10 mouse cellular contexts compared by ENCODE assay signal in genomic region chr2:27343984-27344453, GRCm38 (mm10).
A peak's percentile ranks its signal among the peaks of the same experiment; 100 is the strongest.
DNase-seq lines count a peak whose midpoint lies in the region; ATAC-seq and TF ChIP-seq lines count a peak whose summit lies in the region.
"Had no signal": no experiment of that assay in that cellular context is flagged by ENCODE, and none has a peak within 500 bp of the region (broad histone marks: within the 10 kb centered on the region; RNA-seq: fewer than 3 reads in every experiment).

No protein-coding gene starts in this region.

- intact Hi-C loops in left cerebral cortex, postnatal 25 days (cut with DNase I) = no loop called here
- intact Hi-C loops in gastrocnemius, postnatal 14 days (cut with DNase I; ENCODE audit: low total_unique reads) = no loop called here

- H3K4me2 ChIP-seq in forebrain, embryonic 14.5 days (ENCODE audit: low read length) = peak overlapping the region; percentile 28
- H3K4me2 ChIP-seq in hindbrain, postnatal 0 days (ENCODE audit: low read depth, low read length) = peak overlapping the region; percentile 38
- H3K4me2 ChIP-seq in neural tube, embryonic 12.5 days (replicated peaks) = peak overlapping the region; percentile 31

- H3K27me3 ChIP-seq in forebrain, embryonic 14.5 days (replicated peaks; ENCODE audit: control insufficient read depth, insufficient read depth, low read length) = no peaks in the 10 kb centered on the region
- no peaks in the 10 kb centered on the region for H3K27me3 ChIP-seq in hindbrain, postnatal 0 days (ENCODE audit: insufficient read depth, low read length)
- no peaks in the 10 kb centered on the region for H3K27me3 ChIP-seq in neural tube, embryonic 12.5 days (replicated peaks)
- H3K27me3 ChIP-seq: Patski had no signal

- no peaks in the 10 kb centered on the region for H3K36me3 ChIP-seq in forebrain, embryonic 14.5 days (ENCODE audit: control insufficient read depth, insufficient read depth, low read length)
- no peaks in the 10 kb centered on the region for H3K36me3 ChIP-seq in hindbrain, postnatal 0 days (ENCODE audit: insufficient read depth, low read length)
- no peaks in the 10 kb centered on the region; the same call in 1 of the 2 replicates for H3K36me3 ChIP-seq in neural tube, embryonic 12.5 days

- peak; percentile 31 to 43 for DNase-seq in left cerebral cortex, postnatal 25 days (ENCODE audit: low spot score in 2 of 2)
- no peak for DNase-seq in left cerebral cortex, adult 11 months (ENCODE audit: low spot score)
- DNase-seq in forebrain, embryonic 14.5 days (ENCODE audit: low spot score) = peak; percentile 68
- peak; percentile 58 for DNase-seq in hindbrain, postnatal 0 days (ENCODE audit: low spot score)
- no peak for DNase-seq in ovary, postnatal 36 days (ENCODE audit: low spot score)
- no peak for DNase-seq in gastrocnemius, postnatal 14 days
- DNase-seq: heart, postnatal 14 days; left cerebral cortex, postnatal 4 days had no signal

- 17% methylated on average over 12 of the region's 12 CpGs for WGBS in forebrain, embryonic 14.5 days
- 14% methylated on average over 12 of the region's 12 CpGs for WGBS in hindbrain, postnatal 0 days
- WGBS in neural tube, embryonic 12.5 days = 25% methylated on average over 12 of the region's 12 CpGs

- H3K4me1 ChIP-seq in forebrain, embryonic 14.5 days (ENCODE audit: control insufficient read depth, insufficient read depth, low read length) = peaks cover 14% of the 10 kb centered on the region
- H3K4me1 ChIP-seq in hindbrain, postnatal 0 days (ENCODE audit: insufficient read depth, low read length) = peaks cover 4% of the 10 kb centered on the region
- H3K4me1 ChIP-seq in neural tube, embryonic 12.5 days = peaks cover 36% of the 10 kb centered on the region

- peak overlapping the region; percentile 29; the same call in 1 of the 2 replicates for H3K9ac ChIP-seq in forebrain, embryonic 14.5 days (ENCODE audit: low read length)
- H3K9ac ChIP-seq in hindbrain, postnatal 0 days (replicated peaks; ENCODE audit: low read length) = no peak overlapping the region
- H3K9ac ChIP-seq in neural tube, embryonic 12.5 days = no peak overlapping the region

- no peak overlapping the region for H3K4me3 ChIP-seq in forebrain, embryonic 14.5 days (ENCODE audit: low read depth, low read length)
- no peak overlapping the region for H3K4me3 ChIP-seq in hindbrain, postnatal 0 days (ENCODE audit: low read length)
- H3K4me3 ChIP-seq in neural tube, embryonic 12.5 days = no peak overlapping the region

- peak; percentile 32; the same call in 1 of the 2 replicates for TF ChIP-seq CTCF in hindbrain, postnatal 0 days (IDR thresholded peaks at IDR 0.05; ENCODE audit: low read depth)

- no peaks in the 10 kb centered on the region for H3K9me3 ChIP-seq in forebrain, embryonic 14.5 days (replicated peaks; ENCODE audit: control insufficient read depth, low read length)
- H3K9me3 ChIP-seq in hindbrain, postnatal 0 days (ENCODE audit: low read length) = no peaks in the 10 kb centered on the region
- no peaks in the 10 kb centered on the region for H3K9me3 ChIP-seq in neural tube, embryonic 12.5 days

- peak overlapping the region; percentile 74 for H3K27ac ChIP-seq in forebrain, embryonic 14.5 days (ENCODE audit: low read depth, low read length)
- H3K27ac ChIP-seq in hindbrain, postnatal 0 days = peak overlapping the region; percentile 58
- peak overlapping the region; percentile 3; the same call in 1 of the 2 replicates for H3K27ac ChIP-seq in neural tube, embryonic 12.5 days

- peak; percentile 32 for ATAC-seq in forebrain, embryonic 14.5 days
- ATAC-seq in hindbrain, postnatal 0 days = peak; percentile 22; the same call in 1 of the 2 replicates
- 0 out of 2 replicates have a peak, but pooled peaks have one; percentile 29 for ATAC-seq in neural tube, embryonic 12.5 days (ENCODE audit: low FRiP score, low read depth)
- ATAC-seq: Patski had no signal

Comparison
In these comparisons a context has a peak if more than half of its experiments do, and no peak if none do; other contexts are left out.
1. DNase-seq: peak in left cerebral cortex, postnatal 25 days (2 of 2), forebrain, embryonic 14.5 days (single experiment) and hindbrain, postnatal 0 days (single experiment); none in left cerebral cortex, adult 11 months (single experiment), ovary, postnatal 36 days (single experiment) and gastrocnemius, postnatal 14 days (single experiment).
2. H3K27ac ChIP-seq: peak in every context shown above with its lines; median percentile 74 in forebrain, embryonic 14.5 days; 58 in hindbrain, postnatal 0 days; 3 in neural tube, embryonic 12.5 days.
3. Peak in every context shown above with its lines, with median percentiles within 50 percentile points of each other: ATAC-seq and H3K4me2 ChIP-seq.